Mouse (Mus musculus): ENCODE measurements around the gene Ackr2. TPM values are rescaled to one million over a fixed set of nuclear protein-coding genes. Genes with fewer than 3 reads are reported as not detected.

Ackr2 gene
- polyA plus RNA-seq, 1 experiment from 2014 or later, result 2.2 TPM

GRCm38 (mm10) chr9:121950418-121951113 lies 52.4 kb downstream of the Ackr2 start, which contains the start of gene Fam198a:
Gene Fam198a, plus strand, starts transcription at chr9:121950988.
- Histone ChIP-seq H3K4me1 (replicated peaks) (peaks cover 11% of the 10 kb centered on the region), H3K27ac (peak within 1 kb of the TSS; percentile 58; the same call in 1 of the 2 replicates), H3K27me3 (no peaks in the 10 kb centered on the region), H3K9me3 (no peaks in the 10 kb centered on the region), H3K4me2 (replicated peaks) (peak within 1 kb of the TSS; percentile 45), H3K9ac (replicated peaks) (peak within 1 kb of the TSS; percentile 54; the same call in 1 of the 2 replicates), H3K36me3 (no peaks in the 10 kb centered on the region), H3K4me3 (replicated peaks) (peak within 1 kb of the TSS; percentile 15; the same call in 1 of the 2 replicates)
- ATAC-seq, result peak; percentile 91
- WGBS, result 13% methylated on average over 14 of the region's 14 CpGs

GRCm38 (mm10) chr9:121951114-121951423 lies 52.9 kb downstream of the Ackr2 start:
- no peak; the same call in none of the 2 replicates for ATAC-seq
- Histone ChIP-seq H3K27me3 (no peaks in the 10 kb centered on the region), H3K4me2 (replicated peaks) (peak overlapping the region; percentile 45), H3K9me3 (no peaks in the 10 kb centered on the region), H3K36me3 (no peaks in the 10 kb centered on the region), H3K4me1 (replicated peaks) (peaks cover 11% of the 10 kb centered on the region), H3K9ac (replicated peaks) (peak overlapping the region; percentile 54; the same call in 1 of the 2 replicates), H3K27ac (peak overlapping the region; percentile 15; the same call in 1 of the 2 replicates), H3K4me3 (replicated peaks) (peak overlapping the region; percentile 15; the same call in 1 of the 2 replicates)
- WGBS, result 42% methylated on average over 4 of the region's 4 CpGs

- Histone ChIP-seq H3K27ac (no peak overlapping the region), H3K9ac (replicated peaks) (peak overlapping the region; percentile 39; the same call in 1 of the 2 replicates), H3K4me3 (replicated peaks) (no peak overlapping the region), H3K27me3 (no peaks in the 10 kb centered on the region), H3K36me3 (no peaks in the 10 kb centered on the region), H3K4me1 (replicated peaks) (peaks cover 11% of the 10 kb centered on the region), H3K9me3 (no peaks in the 10 kb centered on the region), H3K4me2 (replicated peaks) (no peak overlapping the region)
- no peak for ATAC-seq
- WGBS, result 93% methylated on average over 6 of the region's 6 CpGs
Measured at GRCm38 (mm10) chr9:121952596-121952995, 54.4 kb downstream of the Ackr2 start.

DNA sequence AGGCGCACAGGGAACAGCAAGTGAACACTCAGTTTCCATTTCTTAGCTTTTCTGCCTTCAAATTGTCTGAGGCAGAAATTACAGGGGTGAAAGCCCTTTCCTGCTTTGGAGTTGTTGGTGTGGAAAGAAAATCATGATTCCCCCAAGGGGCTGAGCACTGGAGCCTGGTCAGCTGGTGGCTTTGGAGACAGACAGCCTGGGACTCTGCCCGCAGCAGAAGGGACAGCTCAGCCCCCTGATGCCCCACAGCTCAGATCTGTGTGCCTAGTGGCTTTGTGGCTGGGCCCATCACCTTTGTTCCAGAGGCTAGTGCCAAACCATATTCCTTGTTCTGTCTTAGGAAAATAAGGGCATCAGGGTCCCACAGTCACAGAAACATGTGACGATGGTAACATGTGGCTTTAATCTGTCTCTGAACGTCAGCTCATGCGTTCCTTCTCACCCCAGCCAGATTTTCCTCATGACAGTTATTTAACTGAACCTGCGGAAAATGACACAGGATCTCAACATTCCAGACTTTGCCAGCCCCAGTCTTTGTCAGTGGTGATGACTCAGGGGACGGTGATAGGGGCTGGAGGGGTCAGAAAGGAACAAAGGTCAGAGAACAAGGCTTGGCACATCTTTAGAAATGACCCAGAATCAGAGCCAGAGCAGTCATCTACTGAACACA lies 61.9 kb downstream of the Ackr2 start:
- H3K4me1 ChIP-seq (replicated peaks), result peaks cover 2% of the 10 kb centered on the region; the same call in 1 of the 2 replicates
- no peaks in the 10 kb centered on the region for H3K27me3 ChIP-seq
- H3K9ac ChIP-seq (replicated peaks), result no peak overlapping the region
- H3K9me3 ChIP-seq, result no peaks in the 10 kb centered on the region
- no peak overlapping the region for H3K4me2 ChIP-seq (replicated peaks)
- 61% methylated on average over 7 of the region's 7 CpGs for WGBS
- no peak overlapping the region for H3K27ac ChIP-seq
- no peak for ATAC-seq
- no peaks in the 10 kb centered on the region for H3K36me3 ChIP-seq
- no peak overlapping the region for H3K4me3 ChIP-seq (replicated peaks)

Other genes starting within 250 kb of the Ackr2 start
- 31.1 and 36.1 TPM in 2 replicates for gene Sec22c, start 192.9 kb upstream of the Ackr2 start, polyA plus RNA-seq (2015; fragmentation: Nextera tagmentation; extraction: Ambion mirVana)
- 146 TPM in 2 replicates for gene Ss18l2, start 188.0 kb upstream of the Ackr2 start, polyA plus RNA-seq (2015; fragmentation: Nextera tagmentation; extraction: Ambion mirVana)
- gene Nktr, start 179.2 kb upstream of the Ackr2 start, polyA plus RNA-seq (2015; fragmentation: Nextera tagmentation; extraction: Ambion mirVana), result 69.0 and 71.1 TPM in 2 replicates
- gene Zfp651, start 139.0 kb upstream of the Ackr2 start, polyA plus RNA-seq (2015; fragmentation: Nextera tagmentation; extraction: Ambion mirVana), result 6.7 and 12.0 TPM in 2 replicates
- 0.43 and 0.69 TPM in 2 replicates for gene Klhl40, start 120.7 kb upstream of the Ackr2 start, polyA plus RNA-seq (2015; fragmentation: Nextera tagmentation; extraction: Ambion mirVana)
- gene Hhatl, start 105.8 kb upstream of the Ackr2 start, polyA plus RNA-seq (2015; fragmentation: Nextera tagmentation; extraction: Ambion mirVana), result 0.24 TPM in 1 of 2 replicates, not detected in the other
- 2.8 and 5.0 TPM in 2 replicates for gene Ccdc13, start 58.9 kb upstream of the Ackr2 start, polyA plus RNA-seq (2015; fragmentation: Nextera tagmentation; extraction: Ambion mirVana)
- 146 TPM in 2 replicates for gene Higd1a, start 40.0 kb upstream of the Ackr2 start, polyA plus RNA-seq (2015; fragmentation: Nextera tagmentation; extraction: Ambion mirVana)
- gene Cyp8b1, start 17.9 kb downstream of the Ackr2 start, polyA plus RNA-seq (2015; fragmentation: Nextera tagmentation; extraction: Ambion mirVana), result not detected in 2 replicates
- gene Fam198a, start 52.6 kb downstream of the Ackr2 start, polyA plus RNA-seq (2015; fragmentation: Nextera tagmentation; extraction: Ambion mirVana), result 0.89 and 0.96 TPM in 2 replicates
- 20.8 and 23.2 TPM in 2 replicates for gene Pomgnt2, start 98.8 kb downstream of the Ackr2 start, polyA plus RNA-seq (2015; fragmentation: Nextera tagmentation; extraction: Ambion mirVana)
- 62.4 and 64.5 TPM in 2 replicates for gene Snrk, start 218.9 kb downstream of the Ackr2 start, polyA plus RNA-seq (2015; fragmentation: Nextera tagmentation; extraction: Ambion mirVana)

All from midbrain, embryonic 13.5 days (tissue).